Mouse (Mus musculus) stomach, postnatal 0 days (tissue): ENCODE data around the gene Zbtb45.
A peak's percentile ranks its signal among the peaks of the same experiment; 100 is the strongest.

Experiments used
- CTCF ChIP-seq: IDR thresholded peaks from 2 replicates; pipeline ENCODE4 v1.5.1; 2016; ENCODE audit warnings: antibody characterized with exemption, low read depth, mild to moderate bottlenecking, moderate library complexity
- EP300 ChIP-seq: optimal IDR thresholded peaks from 2 replicates; pipeline ENCODE3; 2016; ENCODE audit warnings: antibody characterized with exemption

- 0 out of 2 replicates have a peak, but pooled peaks have one; percentile 14 for TF ChIP-seq CTCF
- no peak for TF ChIP-seq EP300
These were observed 33.8 kb upstream of the Zbtb45 start for GRCm38 (mm10) chr7:13043445-13044253.
